ENCODE assay signal across 22 mouse cellular contexts in the genomic region with DNA sequence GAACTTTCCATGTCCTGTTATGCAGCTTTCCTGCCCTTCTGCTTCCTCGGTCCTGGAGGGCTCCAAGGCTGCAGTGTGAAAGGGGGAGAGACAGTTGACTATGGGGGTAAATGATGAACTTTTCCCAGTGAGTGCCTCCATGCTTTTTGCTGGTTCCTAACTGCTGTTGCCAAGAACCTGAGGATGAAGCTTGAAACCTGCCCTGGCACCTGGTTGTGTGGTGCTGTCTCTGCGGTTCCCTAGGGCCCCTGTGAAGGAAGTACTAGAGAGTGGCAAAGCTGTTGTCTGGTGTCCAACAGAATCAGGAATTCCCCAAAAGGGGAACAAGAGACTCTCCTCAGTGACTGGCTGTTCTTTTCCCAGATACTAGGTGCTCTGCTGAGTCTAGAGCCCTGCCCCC. TPM values are rescaled to one million over a fixed set of nuclear protein-coding genes. Genes with fewer than 3 reads are reported as not detected.
DNase-seq lines count a peak whose midpoint lies in the region.
"Had no signal": no experiment of that assay in that cellular context is flagged by ENCODE, and none has a peak within 500 bp of the region (broad histone marks: within the 10 kb centered on the region; RNA-seq: fewer than 3 reads in every experiment).

No protein-coding gene starts in this region.

- DNase-seq in gastrocnemius, postnatal 25 days: peak; percentile 4
- peak; percentile 42 for DNase-seq in heart, adult 11 months
- DNase-seq in heart, postnatal 4 days: peak; percentile 5
- DNase-seq in ovary, adult 18-20 months (ENCODE audit: low spot score): peak; percentile 2
- peak; percentile 25 for DNase-seq in urinary bladder, adult 2 months (ENCODE audit: low spot score)

RNA-seq across cellular contexts. Expression of gene Btbd35f1, which starts 41.2 kb away (rescaled TPM):
- total RNA-seq in gastrocnemius, postnatal 25 days (2021): not detected
- not detected for total RNA-seq in heart, postnatal 4 days (2021)
- not detected in 2 replicates for polyA plus RNA-seq in urinary bladder, adult 2 months (2012; rRNA removed)
- total RNA-seq: adrenal gland, adult 18-20 months; adrenal gland, adult 2 months; adrenal gland, adult 8-10 months; adrenal gland, postnatal 10 days; adrenal gland, postnatal 14 days; adrenal gland, postnatal 25 days; adrenal gland, postnatal 36 days; adrenal gland, postnatal 4 days; CH12.LX; MEL had no signal
- polyA plus RNA-seq: activated CD4-positive, CD25-positive, alpha-beta regulatory T cell, adult 4 months; adrenal gland, adult 2 months; brain, embryonic 14.5 days; C2C12; CD4-positive, CD25-positive, alpha-beta regulatory T cell, adult 4 months; G1E; Patski had no signal

RNA-seq across cellular contexts. Expression of gene Gm5926, which starts 49.5 kb away (rescaled TPM):
- total RNA-seq in gastrocnemius, postnatal 25 days (2021): not detected
- total RNA-seq in heart, postnatal 4 days (2021): not detected
- polyA plus RNA-seq in urinary bladder, adult 2 months (2012; rRNA removed): not detected in 2 replicates
- total RNA-seq: adrenal gland, adult 18-20 months; adrenal gland, adult 2 months; adrenal gland, adult 8-10 months; adrenal gland, postnatal 10 days; adrenal gland, postnatal 14 days; adrenal gland, postnatal 25 days; adrenal gland, postnatal 36 days; adrenal gland, postnatal 4 days; CH12.LX; ES-E14; MEL had no signal
- polyA plus RNA-seq: activated CD4-positive, CD25-positive, alpha-beta regulatory T cell, adult 4 months; adrenal gland, adult 2 months; brain, embryonic 14.5 days; C2C12; CD4-positive, CD25-positive, alpha-beta regulatory T cell, adult 4 months; G1E; Patski had no signal

Comparison
In these comparisons a context has a peak if more than half of its experiments do, and no peak if none do; other contexts are left out.
1. Peak in every context shown above with its lines: DNase-seq.